Mouse (Mus musculus): ENCODE data around the gene Gtpbp8.

Gtpbp8 gene

DNA sequence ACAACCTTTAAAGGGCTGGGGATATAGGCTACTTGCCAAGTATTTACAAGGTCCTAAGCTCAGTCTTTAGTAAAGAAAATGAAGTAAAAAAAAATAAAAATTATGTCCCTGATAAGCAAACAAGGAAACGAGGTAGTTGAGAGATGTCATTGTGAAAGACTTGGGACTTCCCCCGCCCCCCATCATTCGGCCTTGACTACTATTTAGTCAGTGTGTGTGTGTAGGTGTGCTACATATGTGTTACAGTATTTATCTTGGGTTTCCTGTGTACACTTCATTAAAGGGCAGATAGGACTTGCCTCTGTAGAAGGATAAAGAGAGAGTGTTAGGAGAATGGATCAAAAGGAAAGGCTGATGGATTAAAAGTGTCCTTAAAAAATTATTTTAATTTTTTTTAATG is 12.1 kb downstream of the Gtpbp8 start:
- in situ Hi-C loops (cut with MboI, MseI), result no loop called here

DNA sequence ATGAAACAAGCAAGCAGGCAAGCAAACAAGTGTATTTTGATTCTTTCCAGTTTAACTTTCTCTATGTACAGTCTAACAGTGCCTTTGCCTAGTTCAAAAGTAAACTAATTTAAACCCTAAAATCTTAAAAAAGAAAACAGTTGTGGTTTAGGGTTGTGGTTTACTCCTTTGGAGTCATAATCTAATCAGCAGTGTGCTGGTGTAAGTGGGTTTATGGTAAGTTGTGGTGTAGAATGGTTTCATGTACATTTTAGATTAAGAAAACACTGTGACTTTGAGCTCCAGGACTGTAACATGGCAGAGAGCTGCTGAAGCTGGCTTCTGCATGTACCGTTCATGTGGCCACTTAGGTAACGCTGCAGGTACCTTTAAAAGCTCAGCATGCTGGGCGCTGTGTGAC is 18.6 kb downstream of the Gtpbp8 start:
- in situ Hi-C loops (cut with MboI, MseI), result no loop called here

DNA sequence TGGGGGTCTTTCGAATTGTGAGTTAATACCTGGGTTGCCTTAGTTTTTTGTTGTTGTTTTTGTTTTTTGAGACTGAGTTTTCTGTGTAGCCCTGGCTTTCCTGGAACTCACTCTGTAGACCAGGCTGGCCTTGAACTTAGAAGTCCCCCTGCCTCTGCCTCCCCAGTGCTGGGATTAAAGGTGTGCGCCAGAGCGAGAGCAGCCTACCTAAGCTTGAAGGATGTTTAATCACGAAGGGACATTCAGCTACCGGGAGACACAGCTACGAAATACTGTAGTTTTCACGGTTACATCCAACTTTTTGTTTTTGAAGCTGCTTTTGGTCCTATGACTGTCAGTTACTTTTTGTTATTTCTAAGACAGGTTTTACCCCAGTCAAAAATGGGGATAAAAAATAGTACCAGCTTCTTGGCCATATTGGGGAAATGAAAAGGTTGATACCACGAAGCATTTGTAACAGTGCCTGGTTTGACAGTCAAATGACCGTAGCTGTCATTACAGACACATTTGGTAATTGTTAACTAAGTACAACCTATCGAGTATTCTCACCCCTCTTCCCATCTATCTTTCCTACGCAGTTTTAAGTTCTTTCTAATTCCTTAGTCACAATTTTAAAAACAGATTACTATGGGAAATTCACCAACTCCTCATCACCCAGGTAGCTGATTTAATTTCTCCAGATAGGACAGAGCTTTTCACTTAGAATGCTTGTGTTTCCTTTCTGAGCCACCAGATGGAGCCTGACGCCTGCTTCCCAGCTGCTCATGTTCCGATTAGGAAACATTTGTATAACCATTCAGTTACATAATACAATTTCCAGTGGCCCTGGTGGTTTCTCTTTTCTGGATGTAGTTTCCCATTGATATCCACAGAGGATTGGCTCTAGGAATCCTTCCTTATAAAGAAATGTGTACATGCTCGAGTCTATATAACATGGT is 20.6 kb downstream of the Gtpbp8 start:
- in situ Hi-C loops (cut with MboI, MseI), result no loop called here

DNA sequence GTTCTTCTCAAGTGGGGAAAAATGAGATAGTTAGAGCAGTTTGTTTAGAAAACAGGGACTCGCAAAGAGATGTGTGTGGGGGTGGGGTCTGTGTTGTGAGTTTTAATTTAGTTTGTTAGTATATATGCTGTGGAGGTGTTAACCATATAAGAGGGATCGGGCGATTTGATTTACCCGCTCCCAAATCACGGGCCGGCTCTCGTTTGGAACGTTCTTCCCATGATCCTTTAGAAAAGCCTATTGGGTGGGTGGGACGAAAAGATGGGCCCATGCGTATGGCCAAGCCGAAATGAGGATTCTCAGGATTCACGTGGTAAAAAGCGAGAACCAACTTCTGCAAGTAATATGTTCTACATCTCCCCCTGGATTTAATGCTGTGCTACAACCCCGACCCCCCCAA is 21.3 kb downstream of the Gtpbp8 start:
- in situ Hi-C loops (cut with MboI, MseI), result no loop called here

DNA sequence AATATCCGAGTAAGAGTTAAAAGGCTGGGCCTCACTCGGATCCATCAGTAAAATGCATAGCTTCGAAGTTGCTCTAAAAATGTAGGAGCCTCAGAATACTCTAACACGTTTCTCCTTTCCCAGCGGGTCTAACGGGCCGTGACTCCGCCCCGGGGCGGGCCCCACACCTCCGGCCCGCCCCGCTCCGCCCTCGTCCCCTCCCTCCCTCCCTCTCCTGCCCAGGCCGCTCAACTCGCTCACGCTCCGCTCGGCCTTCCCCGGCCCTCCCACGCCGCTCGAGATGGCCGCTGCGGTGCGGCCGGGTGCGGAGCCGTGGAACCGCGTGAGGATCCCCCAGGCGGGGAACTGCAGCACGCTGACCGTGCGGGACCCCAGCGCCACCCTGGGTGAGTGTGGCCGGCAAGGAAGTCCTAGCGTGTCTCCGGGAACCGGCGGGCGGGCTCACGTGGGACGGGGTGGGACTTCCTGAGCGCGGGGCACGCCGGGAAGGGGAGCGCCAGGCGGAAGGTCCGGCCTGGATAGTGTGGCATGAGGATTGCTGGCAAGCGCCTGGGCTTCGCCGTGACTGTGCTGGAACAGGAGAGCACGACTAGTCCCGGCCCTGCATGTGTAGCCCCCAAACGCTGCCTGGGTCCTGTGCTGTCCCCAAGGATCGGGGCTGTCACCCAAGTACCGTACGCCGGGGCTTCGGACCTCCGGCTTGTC is 21.9 kb downstream of the Gtpbp8 start, which contains the start of gene Nepro:
Nepro (plus strand) TSS at position 219 of the 705 bp plus-strand sequence.
- in situ Hi-C loops (cut with MboI, MseI), result no loop called here

DNA sequence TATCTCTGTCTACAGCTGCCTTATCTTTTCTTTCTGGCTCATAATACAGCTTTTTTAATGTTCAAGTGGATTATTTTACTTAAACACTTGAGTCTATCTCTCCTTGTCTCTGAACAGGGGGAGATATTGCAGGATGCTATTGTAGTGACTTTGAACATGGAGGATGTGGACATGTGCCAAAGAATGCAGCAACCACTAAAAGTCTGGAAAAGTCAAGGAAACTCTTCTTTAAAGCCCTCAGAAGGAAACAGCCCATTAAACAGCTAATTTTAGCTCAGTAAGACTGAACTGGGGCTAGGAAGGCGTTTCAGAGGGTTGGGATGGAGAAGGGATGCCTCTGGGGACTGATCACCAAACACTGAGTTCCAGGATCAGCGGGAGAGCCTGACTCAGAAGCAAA is 23.5 kb downstream of the Gtpbp8 start:
- in situ Hi-C loops (cut with MboI, MseI), result no loop called here

DNA sequence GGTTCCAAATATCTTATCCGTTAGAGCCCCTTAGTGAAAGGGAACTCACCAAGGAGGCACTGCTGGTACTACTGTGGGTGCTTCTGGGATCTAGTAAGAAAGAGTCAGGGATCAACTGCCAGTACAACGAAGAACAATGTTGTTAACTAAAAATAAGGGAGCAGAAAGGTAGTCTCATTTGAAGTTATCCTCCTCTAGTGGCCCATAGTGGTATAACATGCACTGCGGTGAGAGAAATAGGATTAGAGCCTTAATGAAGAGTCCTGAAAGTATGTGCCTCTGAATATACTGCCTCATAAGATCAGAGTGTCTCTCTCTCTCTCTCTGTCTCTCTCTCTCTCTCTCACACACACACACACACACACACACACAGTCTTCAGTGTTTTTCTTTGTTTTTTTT is 25.6 kb downstream of the Gtpbp8 start:
- in situ Hi-C loops (cut with MboI, MseI), result no loop called here

DNA sequence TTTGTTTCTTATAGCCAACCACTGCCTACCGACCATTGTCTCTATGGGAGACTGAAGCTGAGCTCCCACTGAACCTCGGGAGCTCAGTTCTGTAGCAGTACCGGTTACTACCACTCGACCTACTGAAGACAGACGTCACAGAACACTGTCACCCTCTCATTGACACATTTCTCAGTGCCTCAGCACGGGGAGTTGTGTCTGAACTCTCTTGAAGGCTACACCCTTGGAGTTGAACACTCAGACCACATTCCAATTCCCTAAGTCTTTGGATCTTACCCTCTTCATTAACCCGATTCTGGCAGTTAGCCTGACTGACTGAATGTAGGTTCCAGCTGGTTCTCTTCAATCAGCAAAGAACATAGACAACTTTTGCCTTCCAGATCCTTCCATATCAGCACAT is 26.8 kb downstream of the Gtpbp8 start:
- in situ Hi-C loops (cut with MboI, MseI), result loop anchor here in 1 of 2 experiments (5.0 kb wide), 1 partner anchor 237 kb away; no protein-coding TSS in a partner anchor

DNA sequence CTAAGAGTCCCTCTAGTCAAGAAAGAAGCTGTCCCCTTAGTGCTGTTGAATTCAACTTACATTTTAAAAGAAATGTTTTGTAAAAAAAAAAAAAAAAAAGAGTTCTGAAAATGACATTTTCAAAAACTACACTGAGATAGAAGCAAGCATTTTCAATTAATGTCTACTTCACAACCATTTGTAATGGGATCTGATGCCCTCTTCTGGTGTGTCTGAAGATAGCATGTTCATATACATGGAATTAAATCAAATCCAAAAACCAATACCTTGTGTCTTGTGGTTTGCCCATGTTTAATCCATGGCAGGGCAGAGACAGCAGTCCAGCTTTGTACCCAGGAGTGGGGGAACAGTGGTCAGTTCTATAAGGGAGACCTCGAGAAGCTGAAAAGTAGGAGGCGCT is 28.3 kb downstream of the Gtpbp8 start:
- in situ Hi-C loops (cut with MboI, MseI), result loop anchor here in 1 of 2 experiments (5.0 kb wide), 1 partner anchor 236 kb away; no protein-coding TSS in a partner anchor

DNA sequence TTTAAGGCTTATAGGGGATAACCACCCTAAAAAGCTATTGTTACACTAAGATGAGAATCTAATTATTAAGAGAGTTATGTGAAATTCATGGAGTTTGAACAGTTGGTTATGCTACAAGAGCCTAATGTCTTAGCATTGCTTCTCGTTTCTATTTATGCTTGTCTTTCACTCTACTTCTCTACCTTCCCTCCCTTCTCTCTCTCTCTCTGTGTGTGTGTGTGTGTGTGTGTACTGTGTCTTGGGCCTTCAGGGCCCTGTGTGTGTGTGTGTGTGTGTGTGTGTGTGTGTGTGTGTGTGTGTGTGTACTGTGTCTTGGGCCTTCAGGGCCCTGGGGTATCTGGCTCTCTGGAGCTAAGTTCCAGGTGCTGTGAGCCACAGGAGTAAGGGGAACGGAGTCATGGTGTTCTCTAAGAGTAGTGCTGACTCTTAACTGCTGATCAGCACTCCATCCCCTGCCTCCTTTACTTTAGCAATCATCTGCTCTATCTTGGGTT is 29.0 kb downstream of the Gtpbp8 start:
- in situ Hi-C loops (cut with MboI, MseI), result loop anchor here in 1 of 2 experiments (5.0 kb wide), 1 partner anchor 235 kb away; no protein-coding TSS in a partner anchor

DNA sequence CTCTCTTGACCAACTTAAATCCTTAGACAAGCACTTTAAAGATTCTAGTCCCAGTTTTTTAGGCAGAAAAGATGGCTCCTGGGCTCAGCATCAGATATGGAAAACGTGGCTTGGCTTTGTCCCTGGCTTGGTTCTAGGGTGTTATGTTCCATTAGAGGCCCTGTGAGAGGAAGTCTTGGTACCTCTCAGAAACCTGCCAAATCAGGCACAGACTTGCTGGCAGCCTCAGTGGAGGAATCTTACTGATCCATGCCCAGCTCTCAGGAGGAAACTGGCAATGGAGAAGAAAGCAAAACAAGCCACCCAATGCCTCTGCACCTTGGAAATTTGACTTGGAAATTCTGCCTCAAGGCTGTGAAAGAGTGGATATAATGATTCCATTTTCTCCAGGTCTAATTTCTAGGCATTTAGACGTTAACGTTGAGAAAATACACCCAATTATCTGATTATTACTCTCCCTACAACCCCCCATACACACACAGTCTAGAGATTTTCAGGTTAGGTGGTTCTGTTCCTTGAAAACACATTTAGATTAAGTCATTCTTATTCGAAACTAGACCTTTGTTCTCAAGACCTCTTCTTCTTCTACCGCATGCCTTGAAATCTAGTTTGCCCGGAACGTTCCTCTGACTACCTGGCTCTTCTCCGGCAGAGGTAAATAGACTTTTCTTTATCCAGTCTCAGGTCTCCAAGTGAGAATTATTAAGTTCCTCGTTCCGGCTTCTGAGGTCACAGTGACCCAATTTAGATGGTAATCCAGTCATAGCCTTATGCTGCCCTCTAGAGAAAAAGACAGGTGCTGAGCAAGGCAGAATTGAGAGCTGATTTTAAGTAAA is 29.6 kb downstream of the Gtpbp8 start:
- in situ Hi-C loops (cut with MboI, MseI), result loop anchor here in 1 of 2 experiments (5.0 kb wide), 1 partner anchor 234 kb away; no protein-coding TSS in a partner anchor

DNA sequence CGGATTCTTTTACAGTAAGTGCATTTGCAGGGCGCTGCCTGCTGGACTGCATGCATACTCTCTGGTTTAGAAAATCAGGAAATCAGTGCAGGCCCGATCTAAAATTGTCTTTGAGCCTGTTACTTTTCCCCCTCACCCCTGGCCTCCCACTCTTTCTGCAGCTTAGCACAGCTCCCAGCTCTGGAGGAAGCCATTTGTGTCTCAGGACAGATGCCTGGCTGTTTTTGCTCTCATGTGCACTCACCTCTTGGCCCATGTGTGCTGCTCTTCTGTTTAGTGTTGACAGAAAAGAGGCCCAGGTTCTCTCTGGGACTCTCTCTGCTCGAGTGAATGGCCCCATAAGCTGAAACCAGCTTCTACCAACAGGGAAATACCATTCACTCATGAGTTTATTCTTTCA is 42.7 kb downstream of the Gtpbp8 start:
- in situ Hi-C loops (cut with MboI, MseI), result no loop called here

DNA sequence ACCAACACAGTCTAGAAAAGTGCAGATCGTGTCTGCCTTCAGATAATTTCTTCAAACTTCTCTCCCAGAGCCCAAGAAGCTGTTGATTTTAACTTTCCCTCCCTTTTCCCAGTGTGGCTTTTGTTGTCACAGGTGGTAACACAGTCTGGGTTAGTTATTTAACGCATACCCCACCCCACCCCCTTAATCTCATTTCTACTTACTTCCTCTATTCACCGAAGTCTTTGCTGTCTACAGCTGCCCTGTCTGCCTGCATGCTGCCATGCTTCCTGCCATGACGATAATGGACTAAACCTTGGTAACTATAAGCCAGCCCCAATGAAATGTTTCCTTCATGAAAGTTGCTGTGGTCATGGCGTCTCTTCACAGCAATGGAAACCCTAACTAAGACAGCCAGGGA is 43.9 kb downstream of the Gtpbp8 start:
- in situ Hi-C loops (cut with MboI, MseI), result no loop called here

DNA sequence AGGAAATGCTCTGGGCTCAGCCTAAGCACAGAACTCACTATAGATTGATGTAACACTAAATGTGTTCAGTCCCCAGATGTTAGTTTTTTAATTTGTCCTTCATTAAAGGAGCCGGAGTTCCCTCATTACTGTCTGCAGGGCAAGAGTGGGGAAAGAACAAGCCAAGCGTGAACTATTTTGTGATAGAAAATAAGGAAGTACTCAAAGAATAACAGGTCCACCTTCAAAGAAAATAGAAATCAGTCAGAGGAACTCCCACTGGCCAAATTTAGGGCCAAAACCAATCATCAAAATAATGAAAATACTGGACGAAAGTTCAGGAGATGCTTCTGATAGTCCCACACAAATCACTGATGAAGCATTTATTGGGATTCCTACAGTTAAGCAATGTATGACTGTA is 45.0 kb downstream of the Gtpbp8 start:
- in situ Hi-C loops (cut with MboI, MseI), result no loop called here

DNA sequence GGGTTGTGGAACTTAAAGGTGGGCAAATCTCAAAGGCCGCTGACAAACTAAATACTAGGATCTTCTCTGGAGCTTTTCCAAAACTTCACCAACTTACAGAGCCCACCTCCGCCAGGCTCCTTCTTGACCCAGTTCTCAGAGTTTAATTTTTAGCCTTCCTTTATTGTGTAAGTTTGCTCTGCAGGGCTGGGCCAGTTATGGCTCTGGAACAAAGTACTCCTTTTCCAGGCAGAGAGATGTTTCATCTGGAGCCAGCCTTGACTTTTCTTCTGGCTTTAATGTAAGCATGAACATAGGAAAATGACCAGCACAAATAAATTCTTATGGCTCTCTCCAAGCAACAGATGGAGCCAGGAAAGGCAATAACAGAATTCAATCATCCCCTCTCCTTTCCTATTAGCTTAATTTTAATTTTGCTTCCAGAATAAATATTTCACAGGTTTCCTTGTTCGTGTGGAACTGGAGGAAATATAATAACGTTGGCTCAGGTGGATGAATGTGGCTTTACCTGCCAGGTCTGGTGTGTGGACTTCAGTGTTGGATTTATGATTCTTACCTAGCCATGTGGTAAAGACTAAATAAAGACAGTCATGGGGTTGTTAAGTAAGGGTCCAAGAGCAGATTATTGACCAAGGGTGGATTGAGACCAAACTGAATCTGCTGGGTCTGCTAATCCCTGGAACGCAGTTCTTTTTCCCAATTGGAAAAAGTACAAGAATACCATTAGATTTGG is 48.5 kb downstream of the Gtpbp8 start:
- in situ Hi-C loops (cut with MboI, MseI), result loop anchor here in 1 of 2 experiments (5.0 kb wide), 1 partner anchor 215 kb away; no protein-coding TSS in a partner anchor

DNA sequence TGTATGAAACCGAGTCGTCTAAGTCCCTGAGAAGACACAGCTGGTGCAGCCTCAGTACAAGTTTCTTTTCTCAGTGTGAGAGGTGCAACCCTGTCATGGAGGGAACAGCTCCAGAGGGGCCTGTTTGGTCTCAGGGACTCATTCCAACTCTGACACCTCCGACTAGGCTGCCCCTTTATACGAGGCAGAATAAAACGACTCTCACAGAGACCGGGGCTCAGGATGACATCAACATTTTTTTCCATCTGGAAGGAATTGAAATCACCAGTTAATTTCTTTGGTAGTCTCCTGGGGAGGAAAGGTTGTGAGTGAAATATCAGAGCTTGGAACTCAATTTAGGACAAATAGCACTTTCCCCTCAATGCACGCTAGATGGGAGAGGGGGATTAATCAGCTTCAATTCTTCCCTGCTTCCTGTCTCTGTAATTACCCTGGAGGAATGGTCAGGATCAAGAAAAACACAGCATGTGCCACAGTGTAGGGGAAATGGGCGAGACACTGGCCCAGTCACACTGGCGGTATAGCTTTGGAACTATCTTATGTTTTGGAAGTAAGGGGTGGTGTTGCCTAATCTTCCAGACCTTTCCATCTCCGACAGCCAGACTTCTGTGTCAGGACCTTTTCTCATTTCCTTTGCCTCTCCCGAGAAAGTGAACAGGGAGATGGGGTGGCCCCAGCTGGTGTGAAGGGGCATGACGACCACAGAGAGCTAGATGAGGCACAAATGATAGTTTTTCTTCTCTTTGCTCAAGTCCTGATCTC is 50.1 kb downstream of the Gtpbp8 start:
- in situ Hi-C loops (cut with MboI, MseI), result loop anchor here in 1 of 2 experiments (5.0 kb wide), 1 partner anchor 214 kb away; no protein-coding TSS in a partner anchor

DNA sequence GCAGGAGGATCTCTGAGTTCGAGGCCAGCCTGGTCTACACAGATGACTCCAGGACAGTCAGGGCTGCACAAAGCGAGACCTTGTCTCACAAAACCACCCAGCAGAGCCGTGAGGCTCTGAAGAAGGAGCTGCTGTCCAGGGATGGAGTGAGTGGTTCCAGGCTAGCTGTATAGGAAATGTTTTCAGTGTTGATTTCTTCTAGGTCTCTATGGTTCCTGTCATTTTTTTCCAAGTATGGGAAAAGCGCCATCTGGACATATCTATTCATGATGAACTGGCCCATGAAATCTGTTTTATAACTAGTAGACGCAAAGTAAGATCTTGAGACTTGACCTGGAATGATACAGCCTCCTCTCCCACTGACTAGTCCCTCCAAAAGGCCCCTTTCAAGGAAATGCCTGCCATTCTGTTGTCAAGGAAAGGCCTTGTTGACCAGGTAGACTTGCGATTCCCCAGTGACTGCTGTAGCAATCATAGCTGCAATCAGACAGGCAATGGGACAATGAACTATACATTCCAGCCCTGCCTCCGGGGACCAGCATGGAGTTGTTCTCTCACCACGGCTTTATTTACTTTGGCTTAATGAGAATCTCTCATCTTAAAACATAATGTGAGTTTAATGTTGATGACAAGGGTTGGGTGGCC is 50.8 kb downstream of the Gtpbp8 start:
- in situ Hi-C loops (cut with MboI, MseI), result loop anchor here in 1 of 2 experiments (5.0 kb wide), 1 partner anchor 213 kb away; no protein-coding TSS in a partner anchor

DNA sequence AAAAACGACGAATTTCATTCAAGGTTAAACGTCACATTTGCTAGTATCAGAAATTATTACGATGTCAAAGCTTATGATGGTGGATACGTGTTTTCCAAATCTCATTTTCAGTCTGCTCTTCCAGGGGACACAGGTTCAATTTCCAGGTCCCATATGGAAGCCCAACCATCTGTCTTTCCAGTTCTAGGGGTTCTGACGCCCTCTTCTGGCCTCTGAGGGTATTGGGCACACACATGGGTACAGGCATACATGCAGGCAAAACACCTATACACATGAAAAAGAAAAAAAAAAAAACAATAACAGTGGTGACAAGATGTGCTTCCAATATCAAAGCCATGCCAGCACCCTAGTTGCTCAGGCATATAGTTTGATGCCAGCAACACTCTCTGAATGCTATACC is 52.5 kb downstream of the Gtpbp8 start:
- in situ Hi-C loops (cut with MboI, MseI), result no loop called here

DNA sequence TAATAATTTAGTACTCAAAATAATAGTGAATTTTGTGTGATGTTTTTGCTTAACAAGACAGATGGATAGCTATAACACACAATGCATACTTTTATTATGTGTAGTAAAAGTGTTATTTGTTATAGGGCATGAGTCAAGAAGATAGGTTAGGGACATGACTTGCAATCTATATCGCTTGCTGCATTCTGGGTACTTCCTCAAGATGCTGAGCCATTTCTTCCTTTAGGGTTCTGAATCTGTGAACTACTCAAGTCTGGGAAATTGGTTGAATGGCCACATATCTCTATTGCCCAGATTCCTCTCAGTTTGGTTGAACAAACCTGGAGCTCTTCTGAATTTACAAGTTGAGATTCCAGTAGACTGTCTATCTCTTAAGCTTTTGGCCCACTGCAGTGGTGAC is 53.6 kb downstream of the Gtpbp8 start:
- in situ Hi-C loops (cut with MboI, MseI), result no loop called here

All from T-helper 17 cell (primary cell).